Mouse (Mus musculus): ENCODE results near the gene Nudt21.
A peak's percentile ranks its signal among the peaks of the same experiment; 100 is the strongest.

Gene Nudt21

DNA sequence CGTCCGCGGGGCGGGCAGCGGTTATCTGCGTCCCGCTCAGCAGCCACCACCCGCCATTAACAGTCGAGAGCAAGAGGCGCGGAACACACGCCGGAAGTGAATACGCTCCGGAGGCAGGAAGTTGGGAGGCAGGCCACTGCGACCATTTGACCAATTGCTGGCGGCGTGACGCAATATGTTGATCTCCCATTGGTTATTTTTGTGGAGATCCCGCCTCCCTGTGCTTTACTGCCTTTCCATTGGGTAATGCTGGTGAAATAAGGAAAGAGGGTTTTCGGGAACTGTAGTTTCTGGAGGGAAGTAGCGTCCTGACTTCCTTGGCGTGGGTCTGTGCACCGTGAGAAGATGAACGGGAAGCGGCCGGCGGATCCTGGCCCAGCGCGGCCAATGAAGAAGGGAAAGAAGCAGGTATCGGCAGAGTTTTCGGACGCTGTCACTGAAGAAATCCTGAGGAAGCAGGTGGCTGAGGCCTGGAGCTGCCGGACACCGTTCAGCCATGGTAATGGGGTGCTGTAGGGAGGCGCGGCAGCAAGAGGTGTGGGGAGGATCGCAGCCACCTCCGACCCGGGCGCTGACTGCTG lies at the start of gene Nudt21, which contains the start of gene Ogfod1:
Nudt21 (minus strand) TSS at position 88 of the 581 bp plus-strand sequence.
Ogfod1 (plus strand) TSS at position 255 of the 581 bp plus-strand sequence.
- peak; percentile 98 for DNase-seq (ENCODE audit: low spot score)

DNA sequence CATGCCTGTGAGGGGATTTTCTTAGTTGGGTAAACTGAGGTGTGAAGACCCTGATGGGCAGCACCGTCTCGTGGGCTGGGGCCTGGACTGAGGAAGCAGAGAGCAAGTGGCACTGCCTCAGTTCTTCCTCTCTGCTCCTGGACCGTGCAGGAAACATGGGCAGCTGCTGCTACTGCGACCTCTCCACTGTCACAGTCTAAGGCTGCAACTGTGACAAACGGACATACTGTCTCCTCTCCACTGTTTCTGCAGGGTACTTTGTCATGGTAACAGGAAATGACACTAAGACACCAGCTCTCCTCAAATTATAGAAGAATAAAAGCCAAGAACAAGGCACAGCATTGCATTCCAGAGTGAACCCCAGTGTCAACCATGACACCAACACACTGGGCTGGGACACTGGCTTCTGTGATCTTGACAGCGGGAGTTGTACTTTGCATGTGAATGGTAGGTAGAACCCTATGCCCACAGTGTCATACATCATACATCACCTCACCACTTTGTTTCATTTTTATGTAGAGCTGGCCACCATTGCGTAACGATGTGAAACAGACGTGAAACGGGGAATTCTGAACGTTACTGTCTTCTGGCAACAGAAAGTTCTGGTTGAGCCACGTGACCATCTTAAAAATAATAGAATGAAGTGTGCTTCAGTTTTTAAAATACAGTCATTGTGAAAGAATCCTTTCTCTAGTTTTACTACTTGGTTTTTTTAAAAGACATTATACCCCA lies 39.8 kb upstream of the Nudt21 start:
- no peak for DNase-seq (ENCODE audit: low spot score)

DNA sequence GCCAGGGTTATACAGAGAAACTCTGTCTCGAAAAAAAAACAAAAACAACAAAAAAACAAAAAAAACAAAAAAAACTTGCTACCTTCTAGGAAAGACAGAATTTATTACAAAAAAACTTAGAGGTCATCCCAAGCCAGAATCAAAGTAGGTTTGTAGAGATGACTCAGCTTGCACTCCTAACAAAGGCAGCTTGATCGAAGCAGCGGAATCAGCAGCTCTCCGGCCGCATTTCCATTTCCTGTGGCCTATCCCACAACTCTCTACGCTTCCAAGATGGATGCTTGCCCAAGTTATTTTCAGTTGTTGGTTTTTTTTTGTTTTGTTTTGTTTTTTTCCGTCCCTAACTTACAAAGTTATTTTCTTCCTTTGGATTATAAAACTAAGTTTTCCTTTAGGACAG lies 32.0 kb upstream of the Nudt21 start:
- no peak for DNase-seq (ENCODE audit: low spot score)

DNA sequence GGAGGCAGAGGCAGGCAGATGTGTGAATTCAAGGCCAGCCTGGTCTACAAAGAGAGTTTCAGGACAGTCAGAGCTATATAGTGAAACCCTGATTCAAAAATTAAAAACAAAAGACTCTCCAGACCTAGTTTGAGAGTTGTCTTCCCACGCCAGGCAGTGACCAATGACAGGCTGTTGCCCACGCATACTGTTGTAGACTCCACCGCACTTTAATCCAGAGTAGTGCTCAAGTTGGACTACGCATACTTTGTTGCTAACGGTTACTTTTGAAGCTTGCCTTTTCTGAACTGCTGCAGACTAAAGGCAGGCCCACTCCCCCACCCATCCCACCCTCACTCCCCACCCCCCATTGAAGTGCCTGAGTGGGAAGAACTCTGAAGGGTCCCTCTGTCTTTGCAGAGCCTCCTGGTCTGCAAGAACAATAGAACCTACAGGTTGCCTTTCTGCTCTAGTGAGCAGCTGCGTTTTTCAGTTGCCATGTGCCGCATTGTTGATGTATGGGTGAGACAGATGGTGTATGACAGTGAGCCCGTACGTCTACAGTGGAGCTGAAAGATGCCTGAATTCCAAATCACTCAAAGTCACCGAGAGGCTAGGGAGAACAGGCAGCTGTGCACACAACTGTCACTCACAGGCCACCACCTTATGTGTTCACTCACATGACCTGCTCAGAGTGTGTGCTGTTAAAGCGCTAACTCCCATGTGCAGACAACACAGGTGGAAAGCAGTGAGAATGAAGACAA lies 29.5 kb upstream of the Nudt21 start:
- peak; percentile 45 for DNase-seq (ENCODE audit: low spot score)

DNA sequence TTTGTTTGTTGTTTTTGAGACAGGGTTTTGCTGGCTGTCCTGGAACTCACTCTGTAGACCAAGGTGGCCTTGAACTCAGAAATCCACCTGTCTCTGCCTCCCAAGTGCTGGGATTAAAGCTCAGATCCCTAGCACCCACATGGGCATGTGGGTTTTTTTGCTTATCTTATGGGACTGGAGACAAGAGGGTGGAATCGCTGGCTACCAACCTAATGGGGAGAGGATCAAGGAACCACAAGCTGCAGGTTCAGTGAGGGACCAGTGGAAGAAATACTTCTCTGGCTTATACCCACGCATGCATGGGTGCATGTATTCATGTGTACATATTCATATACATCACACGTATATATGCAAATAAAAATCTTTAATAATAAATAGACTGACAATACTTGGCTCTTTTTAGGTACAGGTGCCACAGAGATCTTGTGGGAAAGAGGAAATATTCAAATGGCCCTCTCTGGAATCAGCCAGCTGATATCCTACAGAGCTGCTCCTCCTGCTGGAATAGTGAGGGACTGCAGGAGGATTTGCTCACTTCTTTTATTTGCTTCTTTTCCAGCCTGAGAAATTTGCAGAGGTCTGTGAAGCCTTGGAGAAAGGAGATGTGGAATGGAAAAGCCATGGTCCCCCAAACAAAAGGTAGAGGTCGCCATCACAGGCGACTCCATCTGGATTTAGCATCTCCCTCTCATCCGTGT lies 20.5 kb upstream of the Nudt21 start:
- DNase-seq (ENCODE audit: low spot score), result peak; percentile 66

DNA sequence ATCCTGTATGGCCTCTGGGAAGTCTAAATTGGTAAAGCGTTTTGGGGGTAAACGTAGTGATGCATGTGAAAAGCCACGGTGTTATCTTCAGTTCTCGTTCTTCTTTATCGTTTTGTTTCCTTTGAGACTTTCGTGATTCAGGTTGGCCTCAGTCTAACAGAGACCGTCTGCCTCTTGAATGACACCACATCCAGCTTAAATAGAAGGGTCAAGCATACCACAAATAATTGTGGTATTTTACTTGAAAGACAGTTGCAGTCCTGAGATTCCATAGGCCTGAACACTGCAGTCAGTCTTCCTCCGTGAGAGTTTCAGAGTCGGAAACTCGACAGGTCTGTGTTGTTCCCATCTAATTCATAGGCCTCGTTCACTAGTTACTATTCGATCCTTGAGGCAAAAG lies 15.9 kb upstream of the Nudt21 start:
- no peak for DNase-seq (ENCODE audit: low spot score)

DNA sequence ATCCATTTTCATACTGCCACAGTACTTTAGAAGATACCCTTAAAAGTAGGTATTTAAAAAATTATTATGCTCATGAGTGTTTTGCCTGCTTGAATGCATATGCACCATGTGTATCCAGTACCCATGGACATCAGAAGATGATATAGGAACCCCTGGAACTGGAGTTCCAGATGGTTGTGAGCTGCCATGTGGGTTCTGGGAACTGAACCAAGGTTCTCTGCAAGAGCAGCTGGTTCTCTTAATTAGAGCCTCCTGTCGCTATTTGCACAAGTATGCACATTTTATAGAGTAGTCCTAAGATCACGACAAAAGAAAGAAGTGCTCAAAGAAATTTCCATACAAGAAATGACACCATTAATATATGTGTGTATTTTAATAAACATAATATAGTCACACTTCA lies 11.0 kb upstream of the Nudt21 start:
- peak; percentile 45 for DNase-seq (ENCODE audit: low spot score)

DNA sequence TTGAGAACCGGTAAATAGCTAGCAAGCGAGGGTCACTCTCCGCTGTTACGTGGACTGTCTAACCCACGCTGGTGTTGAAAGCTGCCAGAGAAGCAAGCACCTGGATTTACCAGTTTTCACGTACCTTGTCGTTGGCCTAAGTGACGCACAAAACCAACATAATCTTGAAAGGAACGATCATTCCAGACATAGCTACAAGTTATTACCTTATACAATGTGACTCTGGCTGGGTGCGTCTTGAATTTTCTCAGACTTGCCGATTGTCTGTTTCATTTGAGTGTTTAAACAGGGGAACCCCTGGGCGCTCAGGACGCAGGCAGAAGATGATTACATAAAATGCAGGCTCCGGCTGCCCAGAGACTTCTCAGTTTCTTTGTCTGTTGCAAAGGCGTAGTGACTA lies 975 bp upstream of the Nudt21 start:
- DNase-seq (ENCODE audit: low spot score), result no peak

DNA sequence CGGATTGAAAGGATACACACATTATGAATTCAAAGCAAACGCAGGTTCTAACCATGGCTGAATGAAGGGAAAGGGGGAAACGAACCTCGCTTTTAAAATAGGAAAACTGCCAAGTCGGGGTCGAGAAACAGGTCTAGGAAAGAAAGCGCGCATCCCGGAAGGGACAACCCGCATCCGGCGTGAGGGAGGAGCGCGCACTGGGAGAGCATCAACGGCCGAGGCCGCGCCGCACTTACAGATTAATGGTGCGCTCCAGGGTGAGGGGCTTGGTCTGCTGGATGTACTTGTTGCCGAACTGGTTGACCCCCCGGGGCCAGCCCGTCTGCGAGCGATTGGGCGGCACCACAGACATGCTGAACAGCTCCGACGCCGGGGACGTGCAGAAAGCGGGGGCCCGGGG lies 290 bp downstream of the Nudt21 start:
- peak; percentile 63 for DNase-seq (ENCODE audit: low spot score)

DNA sequence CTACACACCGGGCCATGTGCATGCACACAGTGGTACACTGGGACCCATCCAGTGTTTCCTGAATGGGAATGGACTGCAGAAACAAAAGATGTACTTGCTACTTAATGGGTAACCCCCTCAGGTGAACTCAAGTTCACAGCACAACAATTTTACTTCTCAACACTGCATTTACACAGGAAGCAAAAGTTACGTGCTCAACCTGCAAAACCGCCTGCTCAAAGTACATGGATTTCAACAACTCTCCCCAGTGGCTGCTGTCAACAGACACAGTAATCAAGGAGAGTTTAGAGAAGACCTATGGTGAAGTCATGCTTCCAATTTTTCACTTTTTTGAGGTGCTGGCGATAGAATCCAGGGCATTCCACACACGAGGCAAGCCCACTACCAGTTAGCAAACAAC lies 1.6 kb downstream of the Nudt21 start:
- DNase-seq (ENCODE audit: low spot score), result no peak

DNA sequence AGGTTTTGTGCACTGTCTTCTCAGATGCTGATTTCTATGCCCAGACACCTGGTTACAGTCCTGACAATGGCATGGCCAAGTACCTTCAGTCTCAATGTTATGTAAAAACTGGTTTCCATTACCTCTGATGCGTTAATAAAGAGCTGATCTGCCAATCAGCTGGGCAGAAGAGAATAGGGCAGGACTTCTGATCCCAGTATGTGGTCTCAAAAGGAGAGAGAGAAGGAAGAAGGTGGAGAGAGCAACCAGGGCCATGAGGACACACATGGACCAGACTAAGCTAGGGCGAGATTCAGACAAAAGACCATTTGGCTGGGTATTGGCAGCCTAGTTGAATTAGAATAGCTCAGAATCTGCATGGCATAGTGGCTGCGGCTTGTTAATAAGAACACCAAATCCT lies 3.2 kb downstream of the Nudt21 start:
- DNase-seq (ENCODE audit: low spot score), result no peak

DNA sequence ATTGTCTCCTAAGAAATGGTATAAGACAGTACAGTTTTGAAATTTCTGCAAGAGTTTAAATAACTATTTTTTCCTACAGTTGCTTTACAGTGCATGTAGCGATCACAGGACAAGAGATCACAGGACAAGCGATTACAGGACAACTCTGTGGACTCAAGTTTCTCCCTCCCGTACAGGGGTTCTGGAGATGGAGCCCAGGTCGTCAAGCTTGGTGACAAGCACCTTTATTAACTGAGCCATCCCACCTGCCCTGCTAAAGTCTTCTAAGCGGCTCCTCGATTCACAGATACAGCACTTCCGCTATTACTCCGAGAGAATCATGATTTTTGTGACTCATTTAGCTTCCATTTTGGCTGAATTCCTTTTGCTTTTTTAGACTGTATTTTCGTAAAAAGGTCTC lies 7.1 kb downstream of the Nudt21 start:
- no peak for DNase-seq (ENCODE audit: low spot score)

DNA sequence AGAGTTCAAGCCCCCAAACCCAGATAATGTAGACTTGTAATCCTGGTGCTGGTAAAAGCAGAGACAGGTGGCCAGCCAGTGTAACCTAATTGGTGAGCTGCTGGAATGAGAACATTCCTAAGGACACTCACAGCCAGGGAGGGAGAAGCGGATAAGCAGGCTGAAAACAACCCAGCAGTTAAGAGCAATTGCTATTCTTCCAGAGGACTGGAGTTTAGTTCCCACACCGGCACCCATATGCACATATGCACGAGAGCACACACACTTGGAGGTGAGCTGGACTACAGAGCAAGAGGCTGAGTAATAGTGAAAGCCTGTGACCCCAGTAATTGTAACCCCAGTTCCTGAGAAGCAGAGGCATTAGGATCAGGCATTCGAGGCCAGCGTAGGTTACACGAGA lies 12.9 kb downstream of the Nudt21 start:
- DNase-seq (ENCODE audit: low spot score), result no peak

DNA sequence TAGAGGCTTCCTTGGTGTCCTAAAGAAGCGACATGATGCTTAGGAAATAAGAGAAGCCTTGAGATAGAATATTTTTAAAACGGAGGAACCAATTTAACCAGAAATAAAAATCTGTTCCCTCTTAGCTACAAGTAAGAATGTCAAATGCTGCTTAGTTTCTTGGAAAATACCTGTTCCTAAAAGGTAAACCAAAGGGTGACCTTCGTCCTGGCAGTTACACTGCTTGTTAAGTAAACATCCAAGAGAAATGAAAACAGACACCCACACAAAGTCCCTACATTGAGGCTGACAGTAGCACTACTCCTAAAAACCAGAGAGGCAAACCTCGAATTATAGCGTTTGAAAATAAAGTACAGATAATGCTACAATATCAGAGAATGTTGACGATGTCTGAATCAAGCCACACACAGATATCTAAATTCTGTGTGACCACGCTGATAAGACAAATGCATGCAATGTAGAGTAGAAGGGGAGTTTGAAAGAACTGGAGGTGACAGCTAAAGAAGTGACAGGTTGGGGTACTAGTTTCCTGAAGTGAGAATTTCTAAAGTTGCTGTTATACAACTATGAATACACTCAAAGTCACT lies 23.7 kb downstream of the Nudt21 start:
- DNase-seq (ENCODE audit: low spot score), result no peak

DNA sequence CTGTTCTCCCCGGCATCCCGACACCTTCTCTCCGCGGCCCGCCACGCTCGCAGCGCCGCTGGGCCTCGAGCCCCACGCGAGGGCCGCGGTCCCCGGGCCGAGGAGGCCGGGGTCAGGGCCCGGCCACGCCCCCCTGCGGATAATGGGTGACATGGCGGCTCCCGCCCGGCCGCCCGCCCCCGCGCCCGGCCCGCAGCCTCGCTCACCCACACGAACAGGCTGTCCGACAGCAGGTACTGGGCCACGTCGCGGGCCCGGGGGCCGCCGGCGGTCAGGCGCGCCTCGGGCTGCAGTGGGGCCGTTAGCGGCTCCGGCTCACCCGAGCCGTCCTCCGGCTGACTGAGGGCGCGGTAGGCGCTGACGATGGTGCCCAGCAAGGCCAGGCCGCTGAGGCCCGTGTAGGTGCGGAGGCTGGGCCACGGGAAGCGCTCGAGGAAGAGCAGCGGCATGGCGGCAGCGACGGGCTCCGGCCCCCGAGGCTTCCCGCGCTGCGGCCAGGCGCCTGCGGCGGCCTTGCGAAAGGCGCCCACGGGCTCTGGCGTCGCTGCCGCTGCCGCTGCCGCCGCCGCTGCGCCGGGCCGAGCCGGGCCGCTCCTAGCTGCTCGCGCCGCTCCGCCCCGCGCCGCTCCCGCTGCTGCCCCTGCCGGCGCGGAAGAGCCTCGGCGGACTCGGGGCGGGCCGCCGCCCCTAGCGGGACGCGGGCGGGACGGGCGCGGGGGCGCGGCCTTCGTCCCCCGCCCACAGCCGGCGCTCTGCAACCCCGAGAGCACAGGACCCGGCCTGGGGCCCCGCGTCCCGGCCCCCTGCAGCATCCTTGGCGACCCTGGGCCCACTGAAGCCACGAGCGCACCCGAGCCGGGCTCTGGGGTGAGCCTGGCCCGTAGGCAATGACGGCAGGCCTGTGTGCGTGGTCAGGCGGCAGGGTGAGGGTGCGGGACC lies 24.5 kb downstream of the Nudt21 start, which contains the start of gene Amfr:
Amfr (minus strand) TSS at position 830 of the 939 bp plus-strand sequence.
- peak; percentile 51 for DNase-seq (ENCODE audit: low spot score)

DNA sequence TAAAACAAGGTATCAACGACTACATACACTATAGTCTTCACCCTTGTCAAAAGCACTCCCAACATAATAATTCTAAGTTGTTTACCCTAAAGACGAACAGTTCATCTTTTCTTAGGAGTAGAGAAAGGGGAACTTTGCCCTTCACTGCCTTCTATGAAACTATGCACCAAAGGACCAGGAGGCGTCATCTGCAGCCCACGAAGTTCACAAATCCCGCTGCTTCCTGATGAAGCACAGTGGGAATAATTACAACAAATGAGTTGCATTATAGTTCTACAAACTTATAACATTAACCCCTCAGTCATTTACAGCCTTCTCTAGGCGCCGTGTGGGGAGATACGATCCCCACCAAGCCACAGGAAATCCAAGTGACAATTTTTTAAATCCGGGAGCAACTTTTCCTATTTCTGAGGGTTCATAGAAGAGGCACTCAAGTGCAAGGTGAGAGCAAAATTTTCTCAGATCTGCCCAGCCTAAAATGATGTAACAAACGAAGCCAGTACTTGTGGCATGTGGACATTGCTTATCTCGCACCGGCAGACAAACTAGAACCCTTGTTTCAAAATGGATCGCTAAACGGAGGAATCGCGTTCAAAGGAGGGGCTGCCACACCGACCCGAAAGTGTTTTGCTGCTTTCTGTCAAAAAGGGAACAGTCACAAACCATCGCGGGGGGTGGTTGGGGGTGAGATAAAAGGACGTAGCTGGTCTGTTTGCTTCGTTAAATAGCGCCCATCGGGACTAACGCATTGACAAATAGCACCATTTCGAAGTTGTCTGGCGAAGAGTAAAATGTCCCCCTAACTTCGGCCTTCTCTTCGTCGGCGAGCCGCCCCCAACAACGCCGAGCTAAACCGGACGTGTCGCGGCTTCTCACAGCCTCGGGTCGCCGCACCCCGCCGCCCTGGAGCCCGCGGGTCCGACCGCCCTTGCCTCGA lies 25.5 kb downstream of the Nudt21 start:
- no peak for DNase-seq (ENCODE audit: low spot score)

DNA sequence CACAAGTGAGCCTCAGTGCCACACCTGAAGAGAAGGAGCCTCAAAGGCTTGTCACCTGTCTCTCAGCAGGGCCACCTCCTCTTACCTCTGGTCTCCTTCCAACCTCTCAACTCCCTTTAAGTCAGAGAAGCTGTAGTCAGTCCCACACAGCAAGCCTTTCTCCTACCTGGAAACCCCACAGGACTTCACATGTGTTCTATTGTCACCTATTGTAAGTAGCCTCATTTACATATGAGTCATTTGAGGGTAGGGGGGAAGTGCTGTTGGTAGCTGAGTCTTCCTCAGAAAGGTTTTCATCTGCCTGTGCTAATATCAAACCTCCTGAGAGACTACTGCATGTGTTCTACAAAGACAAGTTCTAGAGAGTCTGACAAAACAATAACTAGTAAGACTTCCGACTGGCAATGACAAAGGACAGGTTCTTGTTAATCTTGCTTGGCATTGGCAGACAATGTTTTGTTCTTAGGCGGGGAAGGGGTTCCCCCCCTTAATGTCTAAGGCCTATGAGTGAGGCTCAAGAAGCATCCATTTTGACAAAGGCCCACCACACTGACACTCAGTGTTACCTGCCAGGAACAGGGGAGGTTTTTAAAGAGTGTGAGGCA lies 26.6 kb downstream of the Nudt21 start:
- no peak for DNase-seq (ENCODE audit: low spot score)

DNA sequence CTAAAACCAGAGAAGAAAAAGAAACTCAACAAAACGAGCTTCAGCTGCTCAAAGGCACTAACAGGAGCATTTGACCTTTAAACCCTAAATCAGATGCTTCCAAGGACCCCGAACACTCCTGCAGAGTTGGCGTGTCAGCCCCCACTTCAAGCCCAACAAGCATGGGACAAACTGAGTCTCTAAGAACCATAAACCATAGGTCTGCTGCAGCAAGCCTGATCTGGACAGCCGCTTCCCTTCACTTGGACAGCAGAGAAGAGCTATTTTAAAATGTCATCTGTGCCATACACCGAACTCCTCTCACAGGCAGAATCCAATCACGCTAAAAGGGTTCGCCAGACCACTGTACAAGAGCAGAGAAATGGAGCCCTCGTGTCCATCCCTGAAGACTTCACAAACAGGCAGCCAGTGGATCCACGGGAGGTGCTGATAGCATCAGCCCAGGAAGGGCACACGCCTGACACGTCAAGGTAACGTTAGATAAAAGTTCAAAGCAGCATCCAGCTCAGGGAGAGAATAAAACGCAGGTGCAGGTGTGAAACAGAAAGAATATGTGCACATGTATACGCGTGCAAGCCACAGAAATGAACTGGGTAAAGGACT lies 27.5 kb downstream of the Nudt21 start:
- DNase-seq (ENCODE audit: low spot score), result no peak

DNA sequence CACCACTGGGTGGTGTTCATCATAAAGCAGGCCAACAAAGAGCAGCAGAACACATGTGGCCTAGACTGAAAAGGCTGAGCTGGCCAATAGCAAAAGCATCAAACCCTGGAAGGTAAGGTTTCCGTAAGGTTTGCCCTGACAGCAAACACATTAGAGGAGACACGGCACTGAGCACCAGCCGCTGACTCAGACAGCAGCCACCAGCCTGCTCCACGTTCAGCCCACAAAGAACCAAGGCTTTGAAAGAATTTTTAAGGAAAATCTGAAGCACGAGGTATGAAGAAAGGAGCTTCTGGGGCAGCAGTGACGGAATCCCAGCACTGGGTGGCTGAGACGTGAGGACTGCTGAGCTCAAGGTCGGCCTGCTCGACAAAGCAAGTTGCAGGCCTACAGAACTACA lies 32.7 kb downstream of the Nudt21 start:
- no peak for DNase-seq (ENCODE audit: low spot score)

Measured in layer of hippocampus, adult 11-12 months (tissue).